Mouse (Mus musculus) G1E-ER4 (cell line): ENCODE measurements around the gene Exosc3. TPM values are rescaled to one million over a fixed set of nuclear protein-coding genes. Genes with fewer than 3 reads are reported as not detected.

Experiments used
- GATA1 ChIP-seq: IDR thresholded peaks from one replicate; pipeline ENCODE4 v1.8.0; 2012; ENCODE audit warnings: low read length, inconsistent platforms
- polyA plus RNA-seq: library from polyadenylated mRNA; stranded (reverse); fragments of >175 nt; gene quantifications from 2 replicates; pipeline ENCODE4 v1.2.3, GENCODE M21; 2012

Exosc3 gene
- polyA plus RNA-seq, 1 experiment = 164 TPM

GRCm38 (mm10) chr4:45287906-45288305 is 54.6 kb downstream of the Exosc3 start:
- no peak for TF ChIP-seq GATA1

- no peak for TF ChIP-seq GATA1
Observed at GRCm38 (mm10) chr4:45286318-45286717, 56.2 kb downstream of the Exosc3 start.

- no peak for TF ChIP-seq GATA1
Observed at GRCm38 (mm10) chr4:45279981-45280548, 62.5 kb downstream of the Exosc3 start.

GRCm38 (mm10) chr4:45279292-45279691 is 63.2 kb downstream of the Exosc3 start:
- TF ChIP-seq GATA1 = no peak

- no peak for TF ChIP-seq GATA1
Observed at GRCm38 (mm10) chr4:45275770-45276169, 66.8 kb downstream of the Exosc3 start.

GRCm38 (mm10) chr4:45271041-45271452 is 71.5 kb downstream of the Exosc3 start:
- TF ChIP-seq GATA1 = no peak

GRCm38 (mm10) chr4:45267883-45268282 is 74.6 kb downstream of the Exosc3 start:
- TF ChIP-seq GATA1 = peak; percentile 76

Other genes starting within 250 kb of the Exosc3 start
- gene Tomm5, start 234.6 kb downstream of the Exosc3 start, polyA plus RNA-seq = 194 and 202 TPM in 2 replicates
- gene Frmpd1, start 157.9 kb downstream of the Exosc3 start, polyA plus RNA-seq = 7.4 and 7.9 TPM in 2 replicates
- 0.53 and 2.0 TPM in 2 replicates for gene Trmt10b, start 45.6 kb downstream of the Exosc3 start, polyA plus RNA-seq
- 40.9 and 43.6 TPM in 2 replicates for gene Dcaf10, start 631 bp downstream of the Exosc3 start, polyA plus RNA-seq
- 20.7 and 26.1 TPM in 2 replicates for gene Slc25a51, start 66.0 kb upstream of the Exosc3 start, polyA plus RNA-seq
- gene Shb, start 189.7 kb upstream of the Exosc3 start, polyA plus RNA-seq = not detected in 2 replicates